Mouse (Mus musculus): ENCODE data around the gene Unc5cl. TPM values are rescaled to one million over a fixed set of nuclear protein-coding genes. Genes with fewer than 3 reads are reported as not detected.

Gene Unc5cl
- total RNA-seq (2014; fragmentation: Nextera tagmentation) (1.9 TPM in 1 of 2 replicates, not detected in the other), total RNA-seq (2017) (0.21 and 0.43 TPM in 2 replicates)

- ATAC-seq (replicated peaks; ENCODE audit: poor library complexity, severe bottlenecking) = no peak
Observed at GRCm38 (mm10) chr17:48454688-48455087, at the start of gene Unc5cl. Unc5cl (plus strand) TSS chr17:48454901.

GRCm38 (mm10) chr17:48407154-48407553 is 47.5 kb upstream of the Unc5cl start:
- ATAC-seq (replicated peaks; ENCODE audit: poor library complexity, severe bottlenecking) = no peak

GRCm38 (mm10) chr17:48407910-48408525 is 46.7 kb upstream of the Unc5cl start:
- ATAC-seq (replicated peaks; ENCODE audit: poor library complexity, severe bottlenecking) = no peak

- peak; percentile 52 for ATAC-seq (replicated peaks; ENCODE audit: poor library complexity, severe bottlenecking)
Observed at GRCm38 (mm10) chr17:48408526-48409291, 46.0 kb upstream of the Unc5cl start.

- ATAC-seq (replicated peaks; ENCODE audit: poor library complexity, severe bottlenecking) = peak; percentile 70
Observed at GRCm38 (mm10) chr17:48409380-48410298, 45.1 kb upstream of the Unc5cl start, which contains the start of the genes Nfya and Oard1. Nfya (minus strand) TSS chr17:48409906. Oard1 (plus strand) TSS chr17:48410014.

- ATAC-seq (replicated peaks; ENCODE audit: poor library complexity, severe bottlenecking) = peak; percentile 8
Observed at GRCm38 (mm10) chr17:48410299-48410785, 44.4 kb upstream of the Unc5cl start.

- no peak for ATAC-seq (replicated peaks; ENCODE audit: poor library complexity, severe bottlenecking)
Observed at GRCm38 (mm10) chr17:48411241-48411640, 43.5 kb upstream of the Unc5cl start.

- no peak for ATAC-seq (replicated peaks; ENCODE audit: poor library complexity, severe bottlenecking)
Observed at GRCm38 (mm10) chr17:48416011-48416410, 38.7 kb upstream of the Unc5cl start.

- peak; percentile 68 for ATAC-seq (replicated peaks; ENCODE audit: poor library complexity, severe bottlenecking)
Observed at GRCm38 (mm10) chr17:48416425-48417195, 38.1 kb upstream of the Unc5cl start.

- no peak for ATAC-seq (replicated peaks; ENCODE audit: poor library complexity, severe bottlenecking)
Observed at GRCm38 (mm10) chr17:48417521-48417920, 37.2 kb upstream of the Unc5cl start.

GRCm38 (mm10) chr17:48418174-48418573 is 36.5 kb upstream of the Unc5cl start:
- ATAC-seq (replicated peaks; ENCODE audit: poor library complexity, severe bottlenecking) = peak; percentile 92

- ATAC-seq (replicated peaks; ENCODE audit: poor library complexity, severe bottlenecking) = peak; percentile 10
Observed at GRCm38 (mm10) chr17:48418781-48419180, 35.9 kb upstream of the Unc5cl start.

GRCm38 (mm10) chr17:48419571-48419970 is 35.1 kb upstream of the Unc5cl start:
- no peak for ATAC-seq (replicated peaks; ENCODE audit: poor library complexity, severe bottlenecking)

GRCm38 (mm10) chr17:48424237-48424636 is 30.5 kb upstream of the Unc5cl start:
- no peak for ATAC-seq (replicated peaks; ENCODE audit: poor library complexity, severe bottlenecking)

GRCm38 (mm10) chr17:48425823-48426612 is 28.7 kb upstream of the Unc5cl start:
- peak; percentile 60 for ATAC-seq (replicated peaks; ENCODE audit: poor library complexity, severe bottlenecking)

GRCm38 (mm10) chr17:48426991-48427750 is 27.5 kb upstream of the Unc5cl start:
- ATAC-seq (replicated peaks; ENCODE audit: poor library complexity, severe bottlenecking) = peak; percentile 18

GRCm38 (mm10) chr17:48427852-48428530 is 26.7 kb upstream of the Unc5cl start:
- peak; percentile 56 for ATAC-seq (replicated peaks; ENCODE audit: poor library complexity, severe bottlenecking)

All from granulocyte monocyte progenitor cell, adult 5-6 weeks (primary cell).